Mouse (Mus musculus): ENCODE results near the gene Pld4.

The Pld4 gene

GRCm38 (mm10) chr12:112763176-112763575 lies 2.7 kb downstream of the Pld4 start:
- in situ Hi-C loops (cut with MboI; ENCODE audit: unreplicated experiment in 2 of 2): no loop called here

- in situ Hi-C loops (cut with MboI; ENCODE audit: unreplicated experiment in 2 of 2): no loop called here
These were observed 3.7 kb downstream of the Pld4 start for GRCm38 (mm10) chr12:112764141-112764540.

GRCm38 (mm10) chr12:112764991-112765390 lies 4.5 kb downstream of the Pld4 start:
- in situ Hi-C loops (cut with MboI; ENCODE audit: unreplicated experiment in 2 of 2): no loop called here

DNA sequence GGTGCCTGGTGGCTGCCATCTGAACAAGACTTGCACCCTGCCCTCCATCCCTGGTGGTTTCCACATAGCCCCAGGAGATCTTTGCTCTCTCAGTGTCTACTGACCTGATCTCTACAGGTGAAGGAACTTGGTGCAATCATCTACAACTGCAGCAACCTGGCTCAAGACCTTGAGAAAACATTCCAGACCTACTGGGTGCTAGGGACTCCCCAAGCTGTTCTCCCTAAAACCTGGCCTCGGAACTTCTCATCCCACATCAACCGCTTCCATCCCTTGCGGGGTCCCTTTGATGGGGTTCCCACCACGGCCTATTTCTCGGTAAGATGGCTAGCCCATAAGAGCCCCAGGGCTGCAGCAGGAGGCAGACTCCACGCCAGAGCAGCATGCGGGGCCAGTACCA lies 6.1 kb downstream of the Pld4 start:
- in situ Hi-C loops (cut with MboI; ENCODE audit: unreplicated experiment in 2 of 2): no loop called here

DNA sequence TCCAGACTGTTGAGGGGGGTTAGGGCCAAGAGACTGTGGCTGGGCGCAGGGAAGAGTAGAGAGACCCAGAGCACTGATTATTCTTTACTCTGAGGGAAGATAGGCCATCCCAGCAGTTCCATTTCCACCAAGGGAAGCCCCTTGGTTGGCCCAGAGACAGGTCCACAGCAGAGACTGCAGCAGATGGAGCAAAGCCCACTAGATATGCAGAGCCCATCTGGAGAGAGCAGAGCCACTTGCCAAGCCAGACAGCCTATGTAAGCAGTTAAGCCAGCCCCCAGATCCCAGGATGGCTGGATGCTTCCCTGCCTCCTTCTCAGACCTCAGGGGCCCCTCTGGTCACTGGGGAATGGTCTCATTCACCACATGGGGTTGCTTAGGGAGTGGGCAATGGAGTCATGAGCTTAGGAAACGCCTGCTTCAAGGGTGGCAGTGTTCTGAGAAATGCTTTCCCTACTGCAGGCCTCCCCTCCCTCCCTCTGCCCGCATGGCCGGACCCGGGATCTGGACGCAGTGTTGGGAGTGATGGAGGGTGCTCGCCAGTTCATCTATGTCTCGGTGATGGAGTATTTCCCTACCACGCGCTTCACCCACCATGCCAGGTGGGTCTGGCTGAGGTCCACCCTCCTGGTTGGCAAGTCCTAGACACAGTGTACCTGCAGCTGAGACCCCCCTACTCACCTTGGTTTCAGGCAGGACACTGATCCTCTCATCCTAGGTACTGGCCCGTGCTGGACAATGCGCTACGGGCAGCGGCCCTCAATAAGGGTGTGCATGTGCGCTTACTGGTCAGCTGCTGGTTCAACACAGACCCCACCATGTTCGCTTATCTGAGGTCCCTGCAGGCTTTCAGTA lies 6.8 kb downstream of the Pld4 start:
- in situ Hi-C loops (cut with MboI; ENCODE audit: unreplicated experiment in 2 of 2): no loop called here

- in situ Hi-C loops (cut with MboI; ENCODE audit: unreplicated experiment in 2 of 2): no loop called here
These were observed 7.7 kb downstream of the Pld4 start for GRCm38 (mm10) chr12:112768166-112768565.

- in situ Hi-C loops (cut with MboI; ENCODE audit: unreplicated experiment in 2 of 2): no loop called here
These were observed 8.6 kb downstream of the Pld4 start for GRCm38 (mm10) chr12:112769031-112769430.

DNA sequence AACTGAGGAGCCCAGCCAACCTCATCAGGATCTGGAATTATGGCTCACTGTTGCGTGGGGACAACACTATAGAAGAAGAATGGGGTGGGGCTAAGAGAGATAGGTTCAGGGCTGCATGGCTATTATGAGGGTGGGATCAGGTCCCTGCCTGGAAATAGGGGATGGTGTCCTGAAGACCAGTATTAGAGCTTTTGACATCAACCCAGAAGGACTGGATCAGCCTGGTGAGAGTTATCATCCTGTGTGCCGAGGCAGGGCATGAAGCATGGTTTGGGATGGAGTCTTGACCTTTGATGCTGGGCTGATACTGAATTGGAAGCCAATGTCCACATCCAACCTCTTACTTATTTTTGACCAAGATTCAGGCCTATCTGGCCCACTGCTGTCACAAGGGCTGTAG lies 9.3 kb downstream of the Pld4 start:
- in situ Hi-C loops (cut with MboI; ENCODE audit: unreplicated experiment in 2 of 2): no loop called here

- in situ Hi-C loops (cut with MboI; ENCODE audit: unreplicated experiment in 2 of 2): no loop called here
These were observed 9.9 kb downstream of the Pld4 start for GRCm38 (mm10) chr12:112770396-112770795.

- in situ Hi-C loops (cut with MboI; ENCODE audit: unreplicated experiment in 2 of 2): no loop called here
These were observed 11.9 kb downstream of the Pld4 start for GRCm38 (mm10) chr12:112772306-112772705.

DNA sequence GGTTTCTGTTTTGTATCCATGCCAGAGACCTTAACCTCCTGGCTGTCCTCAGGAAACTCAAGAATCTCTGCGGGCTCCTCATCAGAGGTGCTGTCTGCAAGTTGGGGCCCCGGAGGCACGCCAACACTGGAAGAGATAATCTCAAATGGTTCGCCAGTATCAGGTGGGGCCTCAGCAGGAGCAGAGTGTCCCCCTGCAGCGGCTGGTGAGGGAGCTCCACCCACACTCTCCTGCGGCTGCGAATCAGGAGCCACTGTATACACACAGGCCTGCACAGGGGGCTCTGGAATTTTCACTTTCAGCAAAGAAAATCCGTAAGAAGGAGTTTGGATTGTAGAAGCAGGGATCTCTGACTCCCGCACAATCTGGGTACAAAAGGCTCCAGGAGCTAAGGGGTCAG lies 12.9 kb downstream of the Pld4 start:
- in situ Hi-C loops (cut with MboI; ENCODE audit: unreplicated experiment in 2 of 2): no loop called here

- in situ Hi-C loops (cut with MboI; ENCODE audit: unreplicated experiment in 2 of 2): no loop called here
These were observed 13.6 kb downstream of the Pld4 start for GRCm38 (mm10) chr12:112774026-112774425.

DNA sequence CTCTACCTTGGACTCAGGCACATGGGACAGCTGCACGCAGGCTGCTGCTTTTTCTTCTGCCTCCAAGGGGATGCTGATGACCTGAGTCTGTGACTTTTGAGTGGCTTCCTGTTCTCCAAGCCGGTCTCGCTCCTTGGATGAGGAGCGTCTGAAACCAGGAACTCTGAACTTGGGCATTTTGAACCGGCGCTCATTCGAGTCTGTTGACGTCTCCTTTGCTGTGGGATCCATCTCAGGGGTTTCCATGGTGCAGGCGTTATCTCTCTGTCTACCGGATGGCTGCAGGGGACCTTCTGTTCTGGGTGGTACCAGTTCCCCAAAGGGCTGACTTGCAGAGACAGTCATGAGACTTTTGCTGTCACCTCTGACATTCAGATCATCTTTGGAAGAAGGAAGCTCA lies 14.0 kb downstream of the Pld4 start:
- in situ Hi-C loops (cut with MboI; ENCODE audit: unreplicated experiment in 2 of 2): no loop called here

DNA sequence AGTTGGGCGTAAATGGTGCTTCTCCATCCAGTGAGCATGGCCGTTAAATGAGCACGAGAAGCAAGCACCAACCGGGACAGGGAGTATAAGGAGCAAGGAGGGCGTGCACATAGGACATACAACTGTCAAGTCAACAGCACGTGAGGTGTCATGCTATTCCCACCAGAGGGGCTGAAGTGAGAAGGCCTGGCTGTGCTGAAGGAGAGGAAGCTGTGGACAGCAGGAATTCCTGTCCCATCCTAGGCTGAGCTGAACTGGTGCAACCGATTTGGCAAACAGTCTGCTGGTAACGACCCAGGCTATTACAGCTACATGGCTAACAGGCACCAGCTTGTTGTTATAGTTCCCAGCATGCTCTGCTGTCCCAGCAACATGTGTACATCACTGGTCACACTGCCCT lies 30.6 kb downstream of the Pld4 start:
- in situ Hi-C loops (cut with MboI; ENCODE audit: unreplicated experiment in 2 of 2): no loop called here

DNA sequence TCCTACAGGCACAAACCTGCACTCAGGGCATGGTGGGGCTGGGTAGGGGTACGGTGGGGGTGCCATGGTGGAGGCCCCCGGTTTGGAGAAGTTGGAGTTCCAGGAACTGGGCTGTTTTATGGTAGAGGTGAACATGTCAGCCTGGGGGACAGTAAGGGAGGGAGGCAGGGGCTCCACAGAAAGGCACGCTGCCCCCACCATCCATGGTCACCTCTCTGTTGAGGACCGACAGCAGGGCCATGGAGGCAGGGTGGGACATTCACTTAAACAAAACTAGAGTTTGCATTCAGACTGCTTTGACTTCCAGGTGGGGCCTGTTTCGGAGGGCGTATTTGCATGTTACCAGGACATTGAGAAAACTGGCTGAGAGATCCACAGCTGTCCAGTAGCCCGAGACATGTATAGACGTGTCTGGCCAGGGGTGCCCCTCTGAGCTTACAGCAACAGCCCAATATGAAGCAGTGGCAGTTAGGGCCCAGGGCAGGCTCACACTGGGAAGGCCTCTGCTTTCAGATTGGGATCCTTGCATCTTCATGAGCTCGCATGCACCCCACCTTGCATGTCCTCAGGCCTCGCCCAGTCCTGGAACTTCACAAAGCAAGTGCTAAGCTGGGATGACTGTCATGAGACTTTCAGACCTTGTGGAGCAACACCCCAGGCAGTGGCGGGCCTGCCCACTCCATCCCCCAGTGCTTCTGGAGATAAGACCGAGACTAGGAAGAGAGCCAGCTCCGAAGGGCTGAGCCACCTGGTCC lies 33.3 kb downstream of the Pld4 start:
- in situ Hi-C loops (cut with MboI; ENCODE audit: unreplicated experiment in 2 of 2): no loop called here

GRCm38 (mm10) chr12:112794356-112794816 lies 33.9 kb downstream of the Pld4 start:
- in situ Hi-C loops (cut with MboI; ENCODE audit: unreplicated experiment in 2 of 2): no loop called here

- in situ Hi-C loops (cut with MboI; ENCODE audit: unreplicated experiment in 2 of 2): loop anchor here (5.0 kb wide), 2 partner anchors 42 to 48 kb away; no protein-coding TSS in a partner anchor
These were observed 34.5 kb downstream of the Pld4 start for GRCm38 (mm10) chr12:112794998-112795397.

GRCm38 (mm10) chr12:112795466-112796104 lies 35.1 kb downstream of the Pld4 start:
- in situ Hi-C loops (cut with MboI; ENCODE audit: unreplicated experiment in 2 of 2): loop anchor here (5.0 kb wide), 2 partner anchors 42 to 48 kb away; no protein-coding TSS in a partner anchor

GRCm38 (mm10) chr12:112796551-112797510 lies 36.4 kb downstream of the Pld4 start:
- in situ Hi-C loops (cut with MboI; ENCODE audit: unreplicated experiment in 2 of 2): loop anchor here (5.0 kb wide), 2 partner anchors 40 to 50 kb away; no protein-coding TSS in a partner anchor
